Mouse (Mus musculus) small intestine, adult 2 months (tissue): ENCODE results near the gene Fgf5.

Source experiments
- CTCF ChIP-seq: fragments of 200-500 bp; IDR thresholded peaks from 2 replicates; pipeline ENCODE4 v1.5.1; 2012; ENCODE audit warnings: low read depth, mild to moderate bottlenecking, control low read depth, inconsistent platforms, low read length, moderate library complexity, mixed read lengths; ENCODE audit not compliant: insufficient replicate concordance, insufficient read length; ENCODE audit errors: extremely low read depth
- POLR2A ChIP-seq: fragments of 200-500 bp; IDR thresholded peaks from 2 replicates; pipeline ENCODE4 v1.6.1; 2012; ENCODE audit warnings: low read depth, mild to moderate bottlenecking, control low read depth, inconsistent platforms, low read length, moderate library complexity

GRCm38 (mm10) chr5:98245303-98245702, 8.7 kb upstream of the Fgf5 start:
- TF ChIP-seq POLR2A (no peak), CTCF (no peak)
